Mouse (Mus musculus): ENCODE measurements at regions not wholly inside any gene's neighbourhood (a gene's known extent, or its start where the extent isn't known, plus 50 kb on each side); places are given as distances from the start of the nearest gene placed in this dataset.

GRCm38 (mm10) chr9:90380099-90380498, 109.5 kb upstream of the Tbc1d2b start:
- TF ChIP-seq CTCF (IDR thresholded peaks at IDR 0.05; ENCODE audit: low read depth) (no peak), EP300 (IDR thresholded peaks at IDR 0.05; ENCODE audit: low read depth) (no peak)
